Mouse (Mus musculus) monocyte, adult 59 days (primary cell): ENCODE results near the gene Tmbim7. TPM values are rescaled to one million over a fixed set of nuclear protein-coding genes. Genes with fewer than 3 reads are reported as not detected.

ENCODE experiments used
- total RNA-seq, 2 experiments: library from RNA; stranded (reverse); gene quantifications; one replicate each; pipeline ENCODE4 v1.2.4; 2023

Tmbim7 gene
- total RNA-seq: not detected

GRCm38 (mm10) chr5:3650881-3651280 is at the start of gene Tmbim7:
Tmbim7 (plus strand) TSS chr5:3651181.

GRCm38 (mm10) chr5:3657085-3657484 is 6.1 kb downstream of the Tmbim7 start, which contains the start of gene Gatad1:
Gatad1 (minus strand) TSS chr5:3657185.

Other genes with a start within 250 kb of the Tmbim7 start
- gene Fam133b, start 107.3 kb upstream of the Tmbim7 start, total RNA-seq: 10 to 100 TPM; 46.4 to 61.1 TPM
- 10 to 100 TPM; 12.6 to 12.8 TPM for gene 1700109H08Rik, start 79.6 kb upstream of the Tmbim7 start, total RNA-seq
- gene Pex1, start 55.1 kb upstream of the Tmbim7 start, total RNA-seq: 10 to 100 TPM; 17.5 to 20.7 TPM
- 10 to 100 TPM; 21.6 to 24.3 TPM for gene Rbm48, start 54.6 kb upstream of the Tmbim7 start, total RNA-seq
- 10 to 100 TPM; 50.2 to 60.1 TPM for gene Gatad1, start 6.0 kb downstream of the Tmbim7 start, total RNA-seq
- gene Ankib1, start 151.7 kb downstream of the Tmbim7 start, total RNA-seq: 10 to 100 TPM; 38.8 to 45.2 TPM
- gene Krit1, start 152.0 kb downstream of the Tmbim7 start, total RNA-seq: 10 to 100 TPM; 50.7 to 54.4 TPM
- gene Lrrd1, start 194.0 kb downstream of the Tmbim7 start, total RNA-seq: not detected
- 1 to 10 TPM; 5.5 to 6.0 TPM for gene Mterf1a, start 242.8 kb downstream of the Tmbim7 start, total RNA-seq